Mouse (Mus musculus) cerebellum, adult 2 months (tissue): ENCODE results near the gene Rita1. TPM values are rescaled to one million over a fixed set of nuclear protein-coding genes. Genes with fewer than 3 reads are reported as not detected.

Experiments used
- DNase-seq, 2 experiments: peaks; one replicate each; pipeline ENCODE4 v3.0.0; 2021
- H3K27ac ChIP-seq: fragments of 200-500 bp; 2 replicates; pipeline ENCODE4 v1.5.1; 2012; ENCODE audit warnings: low read length, control low read depth, inconsistent platforms; ENCODE audit not compliant: insufficient read depth
- H3K27me3 ChIP-seq: fragments of 200-500 bp; 2 replicates; pipeline ENCODE4 v1.6.1; 2012; ENCODE audit warnings: inconsistent platforms, mild to moderate bottlenecking, low read length, moderate library complexity; ENCODE audit not compliant: control insufficient read depth, insufficient read depth
- H3K4me1 ChIP-seq: fragments of 200-500 bp; 2 replicates; pipeline ENCODE4 v1.6.1; 2011; ENCODE audit warnings: low read length; ENCODE audit not compliant: control insufficient read depth, insufficient read depth
- H3K4me3 ChIP-seq: fragments of 200-500 bp; replicated peaks from 2 replicates; pipeline ENCODE3; 2011; ENCODE audit warnings: mild to moderate bottlenecking, low read depth, low read length, control low read depth; ENCODE audit not compliant: insufficient read depth
- CTCF ChIP-seq: fragments of 200-500 bp; IDR thresholded peaks from 2 replicates; pipeline ENCODE4 v1.5.1; 2011; ENCODE audit warnings: low read depth, mild to moderate bottlenecking, control low read depth, low read length, moderate library complexity, borderline replicate concordance; ENCODE audit not compliant: insufficient read depth
- POLR2A ChIP-seq: fragments of 200-500 bp; IDR thresholded peaks from 2 replicates; pipeline ENCODE4 v1.6.1; 2011; ENCODE audit warnings: low read length, control low read depth, borderline replicate concordance; ENCODE audit not compliant: insufficient read depth
- WGBS: fragments of 180-500 bp; shearing (Covaris S2); methylation state at CpG from one replicate; pipeline ENCODE4 v1.1.7; 2018; 5-methylcytosine and 5-hydroxymethylcytosine counted together
- polyA plus RNA-seq: library from polyadenylated mRNA; depleted of rRNA; stranded (reverse); fragments of >200 nt; gene quantifications from 2 replicates; pipeline ENCODE4 v1.2.3, GENCODE M21; 2012

The Rita1 gene
- polyA plus RNA-seq, 1 experiment = 47.3 TPM

GRCm38 (mm10) chr5:120566681-120567252, 45.6 kb downstream of the Rita1 start:
- WGBS = 7% methylated on average over 9 of the region's 9 CpGs
- Histone ChIP-seq H3K27me3 (no peaks in the 10 kb centered on the region), H3K27ac (peak overlapping the region; percentile 90), H3K4me1 (peaks cover 69% of the 10 kb centered on the region), H3K4me3 (no peak overlapping the region)
- peak in 1 of 2 experiments; percentile 78 for DNase-seq
- no peak for TF ChIP-seq POLR2A
- TF ChIP-seq CTCF = no peak

GRCm38 (mm10) chr5:120566101-120566500, 46.3 kb downstream of the Rita1 start:
- H3K4me3 ChIP-seq = no peak overlapping the region
- WGBS = 3% methylated on average over 5 of the region's 5 CpGs
- peak; percentile 85 to 95 for DNase-seq
- peak overlapping the region; percentile 90 for H3K27ac ChIP-seq
- H3K4me1 ChIP-seq = peaks cover 63% of the 10 kb centered on the region
- H3K27me3 ChIP-seq = no peaks in the 10 kb centered on the region
- TF ChIP-seq CTCF = no peak
- no peak for TF ChIP-seq POLR2A

- WGBS = 17% methylated on average over 15 of the region's 15 CpGs
- TF ChIP-seq CTCF (no peak), POLR2A (no peak)
These were observed 47.1 kb downstream of the Rita1 start for GRCm38 (mm10) chr5:120565171-120565905.

GRCm38 (mm10) chr5:120563914-120564311, 48.5 kb downstream of the Rita1 start:
- TF ChIP-seq POLR2A = no peak
- no peak for TF ChIP-seq CTCF
- H3K4me3 ChIP-seq = no peak overlapping the region
- H3K4me1 ChIP-seq = peaks cover 61% of the 10 kb centered on the region
- DNase-seq = no peak
- H3K27me3 ChIP-seq = no peaks in the 10 kb centered on the region
- 75% methylated on average over 4 of the region's 4 CpGs for WGBS
- no peak overlapping the region for H3K27ac ChIP-seq

More at GRCm38 (mm10) chr5:120565171-120565905, 47.1 kb downstream of the Rita1 start:
- DNase-seq = peak in 1 of 2 experiments; percentile 32
- Histone ChIP-seq H3K4me1 (peaks cover 59% of the 10 kb centered on the region), H3K4me3 (no peak overlapping the region), H3K27me3 (no peaks in the 10 kb centered on the region), H3K27ac (peak overlapping the region; percentile 90)

GRCm38 (mm10) chr5:120562956-120563913, 49.2 kb downstream of the Rita1 start:
- TF ChIP-seq CTCF (no peak), POLR2A (no peak)
- Histone ChIP-seq H3K4me3 (no peak overlapping the region), H3K27ac (no peak overlapping the region), H3K27me3 (no peaks in the 10 kb centered on the region), H3K4me1 (peaks cover 59% of the 10 kb centered on the region)
- DNase-seq = peak; percentile 41 to 46
- 72% methylated on average over 28 of the region's 28 CpGs for WGBS

DNA sequence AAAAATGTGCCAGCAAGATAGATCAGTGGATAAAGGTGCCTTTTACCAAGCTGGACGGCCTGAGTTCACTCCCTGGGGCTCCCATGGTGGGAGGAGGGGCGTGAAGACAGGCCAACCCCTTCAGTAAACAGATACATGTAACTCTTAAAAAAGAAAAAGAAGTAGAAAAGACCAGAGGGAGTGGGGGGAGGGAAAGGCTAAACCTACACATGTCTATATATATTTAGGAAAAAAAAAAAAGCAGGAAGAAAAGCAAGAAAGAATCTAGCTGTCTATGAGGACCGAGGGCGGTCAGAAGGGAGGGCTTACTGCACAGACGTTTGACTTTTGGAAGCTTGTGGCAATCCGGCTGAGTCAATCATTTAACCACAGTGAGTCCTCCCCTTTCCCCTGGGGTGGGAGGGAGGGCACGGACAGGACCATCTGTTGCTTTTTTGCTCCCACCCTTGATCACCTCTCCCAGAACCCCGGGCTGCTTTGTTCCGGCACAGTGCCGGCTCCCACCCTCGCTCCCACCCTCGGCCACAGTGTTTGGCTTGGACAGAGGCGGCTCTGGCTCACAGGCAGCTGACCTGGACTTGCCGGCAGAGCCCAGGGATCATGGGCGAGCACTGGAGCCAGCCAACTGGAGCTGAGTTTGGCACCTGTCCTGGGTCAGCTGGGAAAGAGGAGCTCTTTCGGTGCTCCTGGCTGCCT, 51.6 kb downstream of the Rita1 start:
- Histone ChIP-seq H3K4me3 (peak overlapping the region; percentile 48), H3K27ac (peak overlapping the region; percentile 63), H3K27me3 (no peaks in the 10 kb centered on the region), H3K4me1 (peaks cover 51% of the 10 kb centered on the region)
- TF ChIP-seq CTCF (no peak), POLR2A (no peak)
- 5% methylated on average over 16 of the region's 16 CpGs for WGBS
- DNase-seq = peak; percentile 86 to 89

DNA sequence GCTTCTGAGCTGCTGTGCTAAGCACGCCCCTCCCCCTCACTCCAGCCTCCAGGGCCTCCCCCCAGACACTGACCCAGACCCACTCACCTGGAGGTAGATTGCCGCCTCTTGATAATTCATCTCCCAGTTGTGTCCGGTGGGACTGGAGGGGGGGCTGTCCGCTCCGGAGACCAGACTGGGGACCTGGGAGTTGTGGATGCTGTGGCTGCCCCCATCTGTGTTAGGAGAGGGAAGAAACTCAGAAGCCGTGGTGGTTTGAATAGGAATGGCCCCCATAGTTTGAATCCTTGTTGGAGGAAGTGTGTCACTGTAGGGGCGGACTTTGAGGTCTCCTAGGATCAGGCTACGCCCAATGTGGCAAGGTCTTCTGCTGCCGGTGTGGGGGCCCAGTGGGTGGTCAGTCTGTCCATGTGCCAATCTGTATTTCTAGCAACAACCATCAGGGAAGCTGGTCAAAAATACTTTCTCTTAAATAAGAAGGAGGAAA, 52.2 kb downstream of the Rita1 start:
- H3K4me1 ChIP-seq = peaks cover 47% of the 10 kb centered on the region
- peak; percentile 58 to 64 for DNase-seq
- H3K27ac ChIP-seq = peak overlapping the region; percentile 63
- TF ChIP-seq POLR2A = no peak
- H3K27me3 ChIP-seq = no peaks in the 10 kb centered on the region
- WGBS = 39% methylated on average over 9 of the region's 9 CpGs
- H3K4me3 ChIP-seq = peak overlapping the region; percentile 48
